Mouse (Mus musculus) megakaryocyte, embryonic 14.5 days (primary cell): ENCODE data around the gene H2-Q4.

Experiments used
- FLI1 ChIP-seq: IDR thresholded peaks from 2 replicates; pipeline ENCODE4 v1.6.1; 2012; ENCODE audit warnings: low read length, inconsistent platforms, mixed read lengths
- GATA1 ChIP-seq: IDR thresholded peaks from 3 replicates; pipeline ENCODE4 v1.6.1; 2012; ENCODE audit warnings: mixed read lengths, low read length, inconsistent platforms, borderline replicate concordance

GRCm38 (mm10) chr17:35379369-35379728, at the start of gene H2-Q4:
- TF ChIP-seq GATA1 = no peak
- no peak for TF ChIP-seq FLI1
